Mouse (Mus musculus) lung, embryonic 16.5 days (tissue): ENCODE results near the gene Prss23. TPM values are rescaled to one million over a fixed set of nuclear protein-coding genes. Genes with fewer than 3 reads are reported as not detected.

Source experiments
- polyA plus RNA-seq: library from polyadenylated mRNA; unstranded; fragments of >200 nt; fragmentation: Nextera tagmentation; extraction: Ambion mirVana; gene quantifications from 2 replicates; pipeline ENCODE4 v1.2.1, GENCODE M21; 2015

Gene Prss23
- polyA plus RNA-seq, 1 experiment from 2014 or later = 47.8 TPM

Other genes with a start within 250 kb of the Prss23 start
- 27.5 and 29.0 TPM in 2 replicates for gene Tmem135, start 123.0 kb downstream of the Prss23 start, polyA plus RNA-seq
- gene Fzd4, start 122.8 kb downstream of the Prss23 start, polyA plus RNA-seq = 14.4 and 14.8 TPM in 2 replicates
- 1.6 and 2.8 TPM in 2 replicates for gene Me3, start 105.2 kb upstream of the Prss23 start, polyA plus RNA-seq